Mouse (Mus musculus) lung, embryonic 15.5 days (tissue): ENCODE measurements around the gene Tmem141. TPM values are rescaled to one million over a fixed set of nuclear protein-coding genes. Genes with fewer than 3 reads are reported as not detected.

ENCODE experiments used
- ATAC-seq: fragments of 200-750 bp; cut with Nextera tagmentation; 2 replicates; pipeline ENCODE4 v1.8.0; 2017; ENCODE audit warnings: moderate number of reproducible peaks, borderline replicate concordance; ENCODE audit not compliant: low FRiP score, low TSS enrichment; ENCODE audit errors: extremely low read depth
- H3K27ac ChIP-seq: fragments of 300-500 bp; sonication (generic); 2 replicates; pipeline ENCODE4 v1.5.1; 2015; ENCODE audit warnings: moderate library complexity, mild to moderate bottlenecking, inconsistent platforms
- H3K27me3 ChIP-seq: fragments of 300-500 bp; sonication (generic); 2 replicates; pipeline ENCODE4 v1.6.1; 2015; ENCODE audit warnings: inconsistent platforms
- H3K36me3 ChIP-seq: fragments of 300-500 bp; sonication (generic); 2 replicates; pipeline ENCODE4 v1.6.1; 2015; ENCODE audit warnings: inconsistent platforms
- H3K4me1 ChIP-seq: fragments of 300-500 bp; sonication (generic); 2 replicates; pipeline ENCODE4 v1.6.1; 2015; ENCODE audit warnings: inconsistent platforms
- H3K4me2 ChIP-seq: fragments of 300-500 bp; sonication (generic); 2 replicates; pipeline ENCODE4 v1.6.1; 2015; ENCODE audit warnings: inconsistent platforms, mild to moderate bottlenecking, moderate library complexity
- H3K4me3 ChIP-seq: fragments of 300-500 bp; sonication (generic); 2 replicates; pipeline ENCODE4 v1.5.1; 2015; ENCODE audit warnings: mild to moderate bottlenecking, inconsistent platforms
- H3K9ac ChIP-seq: fragments of 300-500 bp; sonication (generic); 2 replicates; pipeline ENCODE4 v1.6.1; 2015; ENCODE audit warnings: inconsistent platforms
- H3K9me3 ChIP-seq: fragments of 300-500 bp; sonication (generic); 2 replicates; pipeline ENCODE4 v1.6.1; 2016; ENCODE audit warnings: inconsistent platforms
- WGBS: fragments of 180-500 bp; shearing (Covaris S2); methylation state at CpG from one replicate; pipeline ENCODE4 v1.1.7; 2015; 5-methylcytosine and 5-hydroxymethylcytosine counted together
- polyA plus RNA-seq: library from polyadenylated mRNA; unstranded; fragments of >200 nt; fragmentation: Nextera tagmentation; extraction: Ambion mirVana; gene quantifications from 2 replicates; pipeline ENCODE4 v1.2.1, GENCODE M21; 2015

Tmem141 gene
- polyA plus RNA-seq, result 26.8 and 27.2 TPM in 2 replicates

DNA sequence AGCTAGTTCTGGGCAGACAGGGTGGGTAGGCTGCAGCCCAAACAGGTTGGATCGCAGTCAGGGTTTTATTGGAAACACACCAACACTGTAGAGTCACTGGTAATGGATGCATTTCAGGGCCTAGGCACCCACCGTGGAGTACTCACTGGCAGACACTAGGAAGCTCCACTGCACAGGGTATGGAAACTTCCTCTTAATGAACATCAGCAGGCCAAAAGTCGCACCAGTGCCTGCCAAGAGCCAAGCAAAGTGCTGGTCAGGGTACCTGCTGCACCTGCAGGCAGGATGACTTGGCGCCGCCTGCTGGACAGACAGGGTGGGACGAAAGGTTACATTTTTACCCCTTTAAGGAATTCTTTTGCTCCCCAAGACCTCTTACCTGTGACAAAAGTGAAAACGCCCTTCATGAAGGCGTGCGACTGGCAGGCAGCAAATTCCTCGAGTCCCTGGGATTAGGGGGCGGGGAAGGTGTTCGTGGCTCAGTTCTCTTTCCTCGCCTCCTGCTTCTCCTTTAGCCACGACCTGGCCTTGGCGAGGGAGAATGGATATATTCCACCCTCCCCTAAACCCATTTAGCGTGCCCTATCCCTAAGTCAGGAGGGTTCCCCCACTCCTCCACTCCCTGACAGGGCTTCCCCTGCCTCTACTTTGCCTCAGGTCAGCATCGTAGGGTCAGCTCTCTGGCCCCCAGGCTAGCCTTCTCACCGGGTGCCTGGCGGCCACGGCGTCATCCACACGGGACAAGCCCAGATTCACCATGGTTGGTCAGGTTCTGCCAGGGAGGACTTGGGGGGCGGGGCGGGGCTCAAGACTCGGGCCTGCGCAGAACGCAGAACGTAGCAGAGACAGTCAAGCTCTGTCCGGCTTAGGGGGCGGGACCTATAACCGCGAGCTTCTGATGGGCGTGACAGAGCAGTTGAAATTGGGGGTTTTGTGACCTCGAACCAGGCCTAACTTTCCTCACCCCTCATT lies at the start of gene Tmem141:
TSS of gene Tmem141 (minus strand) at position 777 of the 972 bp plus-strand sequence.
- Histone ChIP-seq H3K9ac (peak within 1 kb of the TSS; percentile 52), H3K27me3 (peaks cover 21% of the 10 kb centered on the region), H3K4me1 (peaks cover 8% of the 10 kb centered on the region), H3K36me3 (no peaks in the 10 kb centered on the region), H3K4me2 (peak within 1 kb of the TSS; percentile 93), H3K4me3 (peak within 1 kb of the TSS; percentile 53), H3K9me3 (no peaks in the 10 kb centered on the region), H3K27ac (peak within 1 kb of the TSS; percentile 67)
- WGBS, result 4% methylated on average over 34 of the region's 34 CpGs
- peak; percentile 89 for ATAC-seq

GRCm38 (mm10) chr2:25666516-25666915 lies 44.7 kb upstream of the Tmem141 start:
- Histone ChIP-seq H3K27me3 (no peaks in the 10 kb centered on the region), H3K4me1 (no peaks in the 10 kb centered on the region), H3K4me2 (no peak overlapping the region), H3K9me3 (no peaks in the 10 kb centered on the region), H3K9ac (no peak overlapping the region), H3K27ac (no peak overlapping the region), H3K4me3 (no peak overlapping the region), H3K36me3 (no peaks in the 10 kb centered on the region)
- WGBS, result 54% methylated on average over 1 of the region's 1 CpGs
- no peak for ATAC-seq

GRCm38 (mm10) chr2:25664125-25664524 lies 42.3 kb upstream of the Tmem141 start:
- no peaks in the 10 kb centered on the region for H3K27me3 ChIP-seq
- H3K9ac ChIP-seq, result no peak overlapping the region
- no peak overlapping the region for H3K27ac ChIP-seq
- no peak for ATAC-seq
- no peak overlapping the region for H3K4me3 ChIP-seq
- H3K4me1 ChIP-seq, result no peaks in the 10 kb centered on the region
- H3K4me2 ChIP-seq, result no peak overlapping the region
- H3K36me3 ChIP-seq, result no peaks in the 10 kb centered on the region
- WGBS, result 68% methylated on average over 5 of the region's 5 CpGs
- H3K9me3 ChIP-seq, result no peaks in the 10 kb centered on the region

GRCm38 (mm10) chr2:25663511-25663910 lies 41.7 kb upstream of the Tmem141 start:
- Histone ChIP-seq H3K27me3 (no peaks in the 10 kb centered on the region), H3K4me2 (no peak overlapping the region), H3K4me3 (no peak overlapping the region), H3K9ac (no peak overlapping the region), H3K36me3 (no peaks in the 10 kb centered on the region), H3K9me3 (no peaks in the 10 kb centered on the region), H3K27ac (no peak overlapping the region), H3K4me1 (no peaks in the 10 kb centered on the region)
- WGBS, result 58% methylated on average over 1 of the region's 1 CpGs
- no peak for ATAC-seq

DNA sequence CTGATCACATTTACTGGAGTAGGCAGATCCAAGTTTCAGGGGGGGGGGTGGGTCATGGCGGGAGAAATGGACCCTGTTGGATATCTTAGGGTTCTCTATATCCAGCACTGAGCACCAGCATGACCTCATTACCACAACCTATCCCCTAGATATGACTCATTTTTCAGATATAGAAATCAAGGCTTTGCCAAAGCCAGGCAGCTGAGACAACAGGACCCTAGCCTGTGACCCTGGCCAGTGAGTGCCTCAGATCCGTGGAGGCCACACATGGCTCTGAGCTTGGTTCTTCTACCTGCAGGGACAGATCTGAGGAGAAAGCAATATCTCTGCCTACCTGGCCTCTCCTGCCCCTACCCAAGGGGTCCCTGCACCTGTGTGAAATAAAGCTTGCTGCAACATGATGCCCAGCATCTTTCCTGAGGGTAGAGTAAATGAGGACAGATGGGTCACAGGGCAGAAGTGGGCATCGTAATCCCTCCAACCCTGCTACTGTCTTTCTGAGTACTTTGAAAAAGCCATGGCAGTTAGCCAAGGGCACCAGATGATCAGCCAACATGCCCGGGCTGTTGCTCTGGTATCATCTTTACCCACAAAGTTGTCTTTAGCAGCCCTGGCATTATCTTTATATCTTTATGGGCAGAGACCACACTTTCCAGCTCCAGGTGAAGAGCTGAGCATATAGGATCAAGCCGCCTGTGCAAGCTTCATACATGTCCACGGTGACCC lies 39.6 kb upstream of the Tmem141 start:
- Histone ChIP-seq H3K9ac (no peak overlapping the region), H3K27ac (no peak overlapping the region), H3K9me3 (no peaks in the 10 kb centered on the region), H3K27me3 (no peaks in the 10 kb centered on the region), H3K36me3 (no peaks in the 10 kb centered on the region), H3K4me3 (no peak overlapping the region), H3K4me2 (no peak overlapping the region), H3K4me1 (no peaks in the 10 kb centered on the region)
- WGBS, result 77% methylated on average over 6 of the region's 6 CpGs
- no peak for ATAC-seq

GRCm38 (mm10) chr2:25660279-25660678 lies 38.5 kb upstream of the Tmem141 start:
- H3K9ac ChIP-seq, result no peak overlapping the region
- no peaks in the 10 kb centered on the region for H3K36me3 ChIP-seq
- no peak overlapping the region for H3K4me3 ChIP-seq
- H3K4me1 ChIP-seq, result no peaks in the 10 kb centered on the region
- 79% methylated on average over 8 of the region's 8 CpGs for WGBS
- H3K4me2 ChIP-seq, result no peak overlapping the region
- ATAC-seq, result no peak
- H3K9me3 ChIP-seq, result no peaks in the 10 kb centered on the region
- H3K27me3 ChIP-seq, result no peaks in the 10 kb centered on the region
- H3K27ac ChIP-seq, result no peak overlapping the region

GRCm38 (mm10) chr2:25657652-25658051 lies 35.8 kb upstream of the Tmem141 start, which contains the start of gene Lcn5:
TSS of gene Lcn5 (plus strand) at chr2:25657952.
- Histone ChIP-seq H3K4me2 (no peak within 1 kb of the TSS), H3K9me3 (no peaks in the 10 kb centered on the region), H3K36me3 (no peaks in the 10 kb centered on the region), H3K27ac (no peak within 1 kb of the TSS), H3K9ac (no peak within 1 kb of the TSS), H3K27me3 (no peaks in the 10 kb centered on the region), H3K4me3 (no peak within 1 kb of the TSS), H3K4me1 (peaks cover 8% of the 10 kb centered on the region)
- ATAC-seq, result no peak

DNA sequence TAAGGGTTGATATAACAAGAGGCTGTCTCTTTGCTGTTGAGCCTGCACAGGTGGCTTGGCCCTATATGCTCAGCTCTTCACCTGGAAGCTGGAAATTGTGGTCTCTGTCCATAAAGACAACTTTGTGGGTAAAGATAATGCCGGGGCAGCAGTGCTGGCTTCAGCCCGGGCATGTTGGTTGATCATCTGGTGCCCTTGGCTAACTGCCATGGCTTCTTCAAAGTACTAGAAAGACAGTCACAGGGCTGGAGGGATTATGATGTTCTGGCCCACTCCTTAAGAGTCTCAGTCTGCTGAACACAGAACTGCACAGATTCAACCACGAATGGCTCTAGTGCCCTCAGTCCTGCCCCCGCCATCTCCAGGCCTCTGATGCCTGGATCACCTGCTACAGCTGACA lies 35.4 kb upstream of the Tmem141 start:
- no peak overlapping the region for H3K27ac ChIP-seq
- H3K9ac ChIP-seq, result no peak overlapping the region
- no peaks in the 10 kb centered on the region for H3K27me3 ChIP-seq
- no peak for ATAC-seq
- no peaks in the 10 kb centered on the region for H3K36me3 ChIP-seq
- H3K4me2 ChIP-seq, result no peak overlapping the region
- no peak overlapping the region for H3K4me3 ChIP-seq
- WGBS, result 74% methylated on average over 4 of the region's 4 CpGs
- peaks cover 8% of the 10 kb centered on the region for H3K4me1 ChIP-seq
- H3K9me3 ChIP-seq, result no peaks in the 10 kb centered on the region

DNA sequence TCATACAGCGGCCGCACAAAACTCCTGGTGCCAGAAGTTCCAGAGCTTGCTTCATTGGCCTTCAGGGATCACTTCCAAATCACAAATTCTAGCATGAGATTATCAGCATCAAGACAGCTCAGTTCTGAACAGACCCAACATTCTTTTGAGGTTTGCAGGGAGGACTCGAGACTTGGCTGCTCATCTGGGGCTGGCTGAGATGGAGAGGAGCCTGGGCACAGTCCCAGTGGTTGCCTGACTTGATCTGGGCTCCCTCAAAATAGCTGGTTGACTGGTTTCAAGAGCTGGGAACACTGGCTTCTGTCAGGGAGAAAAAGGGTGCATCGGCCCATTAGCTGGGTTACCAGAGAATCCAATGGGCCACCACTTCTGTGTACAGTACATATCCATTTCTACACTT lies 34.9 kb upstream of the Tmem141 start:
- no peaks in the 10 kb centered on the region for H3K27me3 ChIP-seq
- WGBS, result 76% methylated on average over 4 of the region's 4 CpGs
- H3K4me3 ChIP-seq, result no peak overlapping the region
- no peaks in the 10 kb centered on the region for H3K36me3 ChIP-seq
- no peak overlapping the region for H3K4me2 ChIP-seq
- H3K4me1 ChIP-seq, result peaks cover 8% of the 10 kb centered on the region
- H3K9ac ChIP-seq, result no peak overlapping the region
- no peak for ATAC-seq
- no peaks in the 10 kb centered on the region for H3K9me3 ChIP-seq
- no peak overlapping the region for H3K27ac ChIP-seq

DNA sequence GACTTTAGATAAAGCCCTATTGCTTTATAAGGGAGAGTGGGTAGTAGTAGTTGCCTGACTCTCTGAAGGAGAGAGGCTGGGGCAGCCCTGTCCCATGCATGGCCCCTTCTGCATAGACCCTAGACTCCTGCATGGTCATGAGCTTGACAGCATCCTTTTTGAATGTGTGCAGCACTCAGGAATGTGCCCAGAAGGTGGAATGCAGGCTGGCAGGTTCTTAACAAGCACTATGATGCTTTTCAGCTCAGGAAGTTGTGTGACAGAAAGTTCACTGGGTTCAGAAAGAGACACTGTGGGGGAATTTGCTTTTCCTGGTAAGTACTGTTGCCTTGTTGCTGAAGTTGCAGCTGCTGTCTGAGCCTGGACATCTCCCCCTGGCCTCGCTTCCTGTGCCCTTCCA lies 32.7 kb upstream of the Tmem141 start:
- no peaks in the 10 kb centered on the region for H3K9me3 ChIP-seq
- no peaks in the 10 kb centered on the region for H3K36me3 ChIP-seq
- ATAC-seq, result no peak
- H3K27me3 ChIP-seq, result no peaks in the 10 kb centered on the region
- peak overlapping the region; percentile 67 for H3K27ac ChIP-seq
- peaks cover 8% of the 10 kb centered on the region for H3K4me1 ChIP-seq
- no peak overlapping the region for H3K9ac ChIP-seq
- no peak overlapping the region for H3K4me3 ChIP-seq
- 23% methylated on average over 1 of the region's 1 CpGs for WGBS
- 0 out of 2 replicates have a peak overlapping the region, but pooled peaks have one; percentile 8 for H3K4me2 ChIP-seq

DNA sequence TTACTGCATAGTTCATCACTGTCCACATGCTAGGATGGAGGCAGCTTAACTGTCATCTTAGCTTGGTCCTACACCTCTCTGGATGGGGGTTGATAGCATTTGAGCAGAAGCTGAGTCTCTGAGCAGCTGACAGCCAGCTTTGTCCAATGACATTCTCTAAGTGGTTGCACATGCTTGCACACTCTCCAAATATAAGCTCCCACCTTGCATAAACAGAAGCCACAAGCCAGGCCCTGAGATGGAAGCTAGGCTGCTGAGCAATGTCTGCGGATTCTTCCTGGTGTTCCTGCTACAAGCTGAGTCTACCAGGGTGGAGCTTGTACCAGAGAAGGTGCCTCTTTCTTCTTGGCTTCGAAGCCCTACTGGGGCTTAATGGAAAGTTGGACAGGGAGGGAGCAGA lies 31.1 kb upstream of the Tmem141 start, which contains the start of gene Lcn8:
TSS of gene Lcn8 (plus strand) at position 219 of the 400 bp plus-strand sequence.
- Histone ChIP-seq H3K9ac (no peak within 1 kb of the TSS), H3K4me3 (no peak within 1 kb of the TSS), H3K4me2 (no peak within 1 kb of the TSS), H3K27me3 (no peaks in the 10 kb centered on the region), H3K36me3 (no peaks in the 10 kb centered on the region), H3K9me3 (no peaks in the 10 kb centered on the region), H3K4me1 (peaks cover 8% of the 10 kb centered on the region), H3K27ac (no peak within 1 kb of the TSS)
- WGBS, result 71% methylated on average over 2 of the region's 2 CpGs
- no peak for ATAC-seq

DNA sequence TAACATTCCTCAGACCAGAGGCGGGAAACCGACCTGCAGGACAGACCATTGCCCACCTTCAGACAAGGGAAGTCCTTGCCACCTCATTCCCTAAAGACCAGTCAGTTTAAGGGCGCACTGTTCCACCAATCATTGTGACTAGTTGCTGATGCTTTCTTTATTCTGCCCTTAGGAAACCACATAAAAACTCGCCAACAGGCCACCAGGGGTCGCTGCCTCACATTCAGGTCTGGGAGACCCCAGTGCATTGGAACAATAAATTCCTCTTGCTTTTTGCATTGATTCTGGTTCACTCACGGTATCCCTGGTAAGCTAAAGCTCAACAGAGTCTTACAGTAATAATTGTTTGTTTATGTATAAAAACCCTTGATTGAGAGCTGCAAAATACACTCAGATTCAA lies 18.1 kb upstream of the Tmem141 start:
- Histone ChIP-seq H3K9me3 (no peaks in the 10 kb centered on the region), H3K36me3 (no peaks in the 10 kb centered on the region), H3K4me2 (no peak overlapping the region), H3K9ac (no peak overlapping the region), H3K4me1 (no peaks in the 10 kb centered on the region), H3K27ac (no peak overlapping the region), H3K27me3 (no peaks in the 10 kb centered on the region), H3K4me3 (no peak overlapping the region)
- no peak for ATAC-seq
- WGBS, result 18% methylated on average over 6 of the region's 6 CpGs
